Mouse (Mus musculus): ENCODE results near the gene Olfr1491.

The Olfr1491 gene

GRCm38 (mm10) chr19:13696968-13697367, at the start of gene Olfr1491:
Gene Olfr1491 (plus strand): TSS chr19:13697268.
- no peak for DNase-seq (ENCODE audit: low spot score)

GRCm38 (mm10) chr19:13650791-13651190, 46.3 kb upstream of the Olfr1491 start, which contains the start of gene Olfr1490:
Gene Olfr1490 (plus strand): TSS chr19:13651091.
- no peak for DNase-seq (ENCODE audit: low spot score)

GRCm38 (mm10) chr19:13722978-13723377, 25.9 kb downstream of the Olfr1491 start, which contains the start of gene Olfr1493-ps1:
Gene Olfr1493-ps1 (plus strand): TSS chr19:13723278.
- DNase-seq (ENCODE audit: low spot score), result no peak

- DNase-seq (ENCODE audit: low spot score), result no peak
These were observed 42.4 kb downstream of the Olfr1491 start, which contains the start of gene Olfr1494 for GRCm38 (mm10) chr19:13739428-13739827. Gene Olfr1494 (plus strand): TSS chr19:13739728.

- DNase-seq (ENCODE audit: low spot score), result no peak
These were observed 52.3 kb downstream of the Olfr1491 start for GRCm38 (mm10) chr19:13749366-13749765.
